Mouse (Mus musculus) thymus, adult 2 months (tissue): Measurements from ENCODE around the gene Trim34a.

Experiments used
- CTCF ChIP-seq: fragments of 200-500 bp; IDR thresholded peaks from 2 replicates; pipeline ENCODE4 v1.5.1; 2012; ENCODE audit warnings: mild to moderate bottlenecking, control low read depth, low read length, moderate library complexity, borderline replicate concordance; ENCODE audit not compliant: control insufficient read depth, poor library complexity, insufficient read depth; ENCODE audit errors: extremely low read depth
- POLR2A ChIP-seq: fragments of 200-500 bp; IDR thresholded peaks from 2 replicates; pipeline ENCODE4 v1.6.1; 2012; ENCODE audit warnings: mild to moderate bottlenecking, low read length, control low read depth, moderate library complexity; ENCODE audit not compliant: control insufficient read depth, poor library complexity, insufficient read depth; ENCODE audit errors: extremely low read depth

DNA sequence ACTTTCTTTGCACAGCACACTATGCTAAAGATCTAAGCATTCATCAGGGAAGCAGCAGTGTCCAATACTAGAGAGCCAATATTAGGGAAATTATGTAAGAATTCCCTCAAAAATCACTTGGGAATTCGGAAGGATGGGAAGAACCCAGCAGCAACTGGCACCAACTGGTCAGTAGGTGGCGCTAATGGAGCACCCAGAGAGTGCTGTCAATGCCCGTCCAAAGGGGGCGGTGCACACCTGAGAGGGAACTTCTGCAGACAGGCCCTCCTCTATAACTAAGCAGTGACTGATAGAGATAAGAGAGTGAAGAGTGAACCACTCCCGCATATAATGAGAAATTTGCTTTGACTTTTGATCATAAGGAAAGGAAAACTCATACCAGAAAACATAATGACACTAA lies 44.4 kb upstream of the Trim34a start:
- TF ChIP-seq POLR2A (no peak), CTCF (peak; percentile 92)
